Mouse (Mus musculus) stomach, embryonic 15.5 days (tissue): ENCODE results near the gene Tob2. TPM values are rescaled to one million over a fixed set of nuclear protein-coding genes. Genes with fewer than 3 reads are reported as not detected.

ENCODE experiments used
- ATAC-seq: fragments of 200-750 bp; cut with Nextera tagmentation; 2 replicates; pipeline ENCODE4 v1.8.0; 2017; ENCODE audit warnings: low read depth, moderate number of reproducible peaks, moderate TSS enrichment; ENCODE audit not compliant: insufficient read depth, low FRiP score
- H3K27ac ChIP-seq: fragments of 300-500 bp; sonication (generic); 2 replicates; pipeline ENCODE4 v1.5.1; 2015; ENCODE audit warnings: mild to moderate bottlenecking, inconsistent platforms
- H3K27me3 ChIP-seq: fragments of 300-500 bp; sonication (generic); replicated peaks from 2 replicates; pipeline ENCODE4 v1.6.1; 2015; ENCODE audit warnings: inconsistent platforms
- H3K36me3 ChIP-seq: fragments of 300-500 bp; sonication (generic); 2 replicates; pipeline ENCODE4 v1.6.1; 2015; ENCODE audit warnings: inconsistent platforms
- H3K4me1 ChIP-seq: fragments of 300-500 bp; sonication (generic); 2 replicates; pipeline ENCODE4 v1.6.1; 2015; ENCODE audit warnings: inconsistent platforms
- H3K4me2 ChIP-seq: fragments of 300-500 bp; sonication (generic); 2 replicates; pipeline ENCODE4 v1.6.1; 2015; ENCODE audit warnings: mild to moderate bottlenecking, inconsistent platforms
- H3K4me3 ChIP-seq: fragments of 300-500 bp; sonication (generic); replicated peaks from 2 replicates; pipeline ENCODE4 v1.5.1; 2015; ENCODE audit warnings: inconsistent platforms
- H3K9ac ChIP-seq: fragments of 300-500 bp; sonication (generic); 2 replicates; pipeline ENCODE4 v1.6.1; 2015; ENCODE audit warnings: inconsistent platforms
- H3K9me3 ChIP-seq: fragments of 300-500 bp; sonication (generic); 2 replicates; pipeline ENCODE4 v1.6.1; 2016; ENCODE audit warnings: inconsistent platforms
- WGBS: fragments of 180-500 bp; shearing (Covaris S2); methylation state at CpG from one replicate; pipeline ENCODE4 v1.1.7; 2015; 5-methylcytosine and 5-hydroxymethylcytosine counted together
- polyA plus RNA-seq: library from polyadenylated mRNA; unstranded; fragments of >200 nt; fragmentation: Nextera tagmentation; extraction: Ambion mirVana; gene quantifications from 2 replicates; pipeline ENCODE4 v1.2.1, GENCODE M21; 2015

Gene Tob2
- polyA plus RNA-seq, 1 experiment from 2014 or later: 26.6 TPM

DNA sequence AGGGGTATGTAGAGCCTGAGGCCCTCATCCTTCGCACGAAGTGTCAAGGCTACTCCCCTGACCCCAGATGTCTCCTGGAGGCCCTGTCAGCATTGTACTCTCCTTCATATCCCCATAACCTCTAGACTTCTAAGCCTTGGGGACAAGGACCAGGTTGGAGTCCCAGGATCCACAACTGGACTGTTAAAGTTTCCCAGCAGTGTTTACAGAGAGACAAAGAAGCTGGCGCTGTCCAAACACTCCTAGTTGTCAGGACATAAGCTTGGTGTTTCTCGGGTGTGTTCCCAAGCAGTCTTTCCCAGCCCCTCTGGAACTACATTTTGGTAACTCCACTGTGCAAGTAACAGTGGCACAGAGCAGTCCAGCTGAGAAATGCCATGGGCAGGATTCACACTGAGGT is 25.1 kb downstream of the Tob2 start:
- Histone ChIP-seq H3K4me2 (no peak overlapping the region), H3K4me3 (no peak overlapping the region), H3K36me3 (no peaks in the 10 kb centered on the region), H3K27ac (no peak overlapping the region), H3K27me3 (no peaks in the 10 kb centered on the region), H3K9me3 (no peaks in the 10 kb centered on the region), H3K9ac (no peak overlapping the region), H3K4me1 (peaks cover 15% of the 10 kb centered on the region; the same call in 1 of the 2 replicates)
- ATAC-seq: no peak
- 66% methylated on average over 4 of the region's 4 CpGs for WGBS

DNA sequence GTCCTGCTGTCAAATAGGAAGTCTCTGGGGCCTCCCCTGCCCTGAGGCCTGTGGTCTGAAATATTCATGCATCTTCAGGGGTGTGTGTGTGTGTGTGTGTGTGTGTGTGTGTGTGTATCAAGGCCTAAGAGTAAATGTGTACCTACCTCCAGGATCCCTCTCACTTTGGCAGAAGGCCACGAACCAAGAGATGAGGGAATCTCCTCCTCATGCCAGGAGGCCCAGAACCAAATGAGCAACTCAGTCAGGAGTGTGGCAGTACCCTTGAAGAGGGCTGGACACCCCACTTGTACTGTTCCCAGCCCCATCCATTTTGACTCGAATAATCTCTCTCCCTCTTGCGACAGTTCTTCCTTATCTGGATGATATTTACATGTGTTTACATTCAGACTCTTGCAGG is 26.4 kb downstream of the Tob2 start:
- ATAC-seq: no peak
- Histone ChIP-seq H3K36me3 (no peaks in the 10 kb centered on the region), H3K9ac (no peak overlapping the region), H3K4me1 (peaks cover 15% of the 10 kb centered on the region; the same call in 1 of the 2 replicates), H3K4me3 (no peak overlapping the region), H3K4me2 (no peak overlapping the region), H3K9me3 (no peaks in the 10 kb centered on the region), H3K27me3 (no peaks in the 10 kb centered on the region), H3K27ac (no peak overlapping the region)
- WGBS: 65% methylated on average over 3 of the region's 3 CpGs

DNA sequence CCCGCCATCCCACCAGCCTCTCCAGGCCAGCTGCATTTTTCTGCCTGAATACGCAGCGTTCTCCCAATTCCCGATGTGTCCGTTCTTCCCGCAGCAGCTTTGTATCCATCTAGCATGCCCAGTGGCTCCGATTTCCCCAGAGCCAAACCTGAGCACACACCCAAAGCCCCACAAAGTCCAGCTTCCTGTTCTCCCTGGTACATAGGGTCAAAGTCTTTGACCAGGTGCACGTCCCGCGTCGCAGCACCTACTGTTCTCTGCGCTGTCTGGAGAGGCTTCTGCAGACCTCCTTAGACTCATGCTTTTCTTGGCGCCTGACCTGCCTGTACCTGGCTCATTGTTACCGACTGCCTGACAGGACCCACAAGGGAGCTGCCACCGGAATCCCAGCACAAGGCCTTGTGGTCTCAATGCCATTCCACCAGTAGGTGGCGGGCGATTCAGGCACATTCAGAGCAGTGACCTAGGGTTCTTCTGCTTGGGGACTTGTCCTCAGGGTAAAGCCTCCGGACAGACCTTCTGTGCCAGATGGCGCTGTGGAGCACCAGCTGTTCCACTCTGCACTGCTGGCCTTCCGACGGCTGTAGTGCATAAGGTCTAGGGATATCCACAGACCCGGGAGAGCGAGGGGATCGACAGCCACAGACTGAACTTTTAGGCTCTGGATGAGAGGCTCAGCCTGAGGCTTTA is 27.3 kb downstream of the Tob2 start:
- Histone ChIP-seq H3K9me3 (no peaks in the 10 kb centered on the region), H3K4me1 (peaks cover 11% of the 10 kb centered on the region; the same call in 1 of the 2 replicates), H3K4me2 (peak overlapping the region; percentile 27; the same call in 1 of the 2 replicates), H3K36me3 (peaks cover 2% of the 10 kb centered on the region; the same call in 1 of the 2 replicates), H3K27ac (peak overlapping the region; percentile 40; the same call in 1 of the 2 replicates), H3K4me3 (no peak overlapping the region), H3K27me3 (no peaks in the 10 kb centered on the region), H3K9ac (no peak overlapping the region)
- ATAC-seq: peak; percentile 89
- WGBS: 14% methylated on average over 24 of the region's 24 CpGs

DNA sequence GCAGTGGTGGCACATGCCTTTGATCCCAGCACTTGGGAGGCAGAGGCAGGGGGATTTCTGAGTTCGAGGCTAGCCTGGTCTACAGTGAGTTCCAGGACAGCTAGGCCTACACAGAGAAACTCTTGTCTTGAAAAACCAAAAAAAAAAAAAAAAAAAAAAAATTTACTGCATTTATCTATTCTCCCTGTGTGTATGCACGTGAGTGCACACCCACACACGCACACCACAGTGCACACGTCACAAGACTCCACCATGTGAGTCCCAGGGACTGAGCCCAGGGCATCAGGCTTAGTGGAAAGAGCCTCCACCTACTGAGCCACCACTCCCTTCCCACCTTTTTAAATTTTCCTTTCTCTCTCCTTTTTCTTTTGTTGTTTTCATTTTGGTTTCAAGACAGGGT is 28.1 kb downstream of the Tob2 start:
- 92% methylated on average over 4 of the region's 4 CpGs for WGBS

DNA sequence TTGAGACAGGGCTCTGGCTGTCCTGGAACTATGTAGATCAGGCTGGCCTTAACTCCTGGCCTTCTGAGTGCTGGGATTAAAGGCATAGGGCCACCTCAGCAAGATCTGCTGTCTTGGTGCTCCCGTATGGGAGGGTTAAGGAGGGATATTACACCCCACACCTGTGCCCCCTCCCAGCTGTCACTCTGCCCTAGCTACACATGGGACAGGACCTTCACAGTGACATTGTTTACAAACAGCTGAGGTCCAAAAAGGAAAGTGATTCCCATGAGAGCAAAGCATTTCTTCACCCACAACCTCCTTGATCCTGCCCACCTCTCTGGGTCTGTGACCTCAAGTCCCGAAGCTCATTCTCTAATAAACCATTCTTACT is 29.4 kb downstream of the Tob2 start:
- H3K27ac ChIP-seq: no peak overlapping the region
- H3K9ac ChIP-seq: no peak overlapping the region
- no peak for ATAC-seq
- whole genome bisulfite sequencing: 64% methylated on average over 2 of the region's 2 CpGs
- peaks cover 17% of the 10 kb centered on the region for H3K36me3 ChIP-seq
- no peak overlapping the region for H3K4me3 ChIP-seq
- no peaks in the 10 kb centered on the region for H3K9me3 ChIP-seq
- no peak overlapping the region for H3K4me2 ChIP-seq
- H3K4me1 ChIP-seq: 0 out of 2 replicates have a peak, but pooled peaks cover 2% of the 10 kb centered on the region
- no peaks in the 10 kb centered on the region for H3K27me3 ChIP-seq

More for the DNA sequence above, 28.1 kb downstream of the Tob2 start:
- Histone ChIP-seq H3K27me3 (no peaks in the 10 kb centered on the region), H3K9ac (no peak overlapping the region), H3K9me3 (no peaks in the 10 kb centered on the region), H3K4me3 (no peak overlapping the region), H3K27ac (no peak overlapping the region), H3K36me3 (peaks cover 10% of the 10 kb centered on the region), H3K4me1 (peaks cover 4% of the 10 kb centered on the region; the same call in 1 of the 2 replicates), H3K4me2 (no peak overlapping the region)
- no peak for ATAC-seq

DNA sequence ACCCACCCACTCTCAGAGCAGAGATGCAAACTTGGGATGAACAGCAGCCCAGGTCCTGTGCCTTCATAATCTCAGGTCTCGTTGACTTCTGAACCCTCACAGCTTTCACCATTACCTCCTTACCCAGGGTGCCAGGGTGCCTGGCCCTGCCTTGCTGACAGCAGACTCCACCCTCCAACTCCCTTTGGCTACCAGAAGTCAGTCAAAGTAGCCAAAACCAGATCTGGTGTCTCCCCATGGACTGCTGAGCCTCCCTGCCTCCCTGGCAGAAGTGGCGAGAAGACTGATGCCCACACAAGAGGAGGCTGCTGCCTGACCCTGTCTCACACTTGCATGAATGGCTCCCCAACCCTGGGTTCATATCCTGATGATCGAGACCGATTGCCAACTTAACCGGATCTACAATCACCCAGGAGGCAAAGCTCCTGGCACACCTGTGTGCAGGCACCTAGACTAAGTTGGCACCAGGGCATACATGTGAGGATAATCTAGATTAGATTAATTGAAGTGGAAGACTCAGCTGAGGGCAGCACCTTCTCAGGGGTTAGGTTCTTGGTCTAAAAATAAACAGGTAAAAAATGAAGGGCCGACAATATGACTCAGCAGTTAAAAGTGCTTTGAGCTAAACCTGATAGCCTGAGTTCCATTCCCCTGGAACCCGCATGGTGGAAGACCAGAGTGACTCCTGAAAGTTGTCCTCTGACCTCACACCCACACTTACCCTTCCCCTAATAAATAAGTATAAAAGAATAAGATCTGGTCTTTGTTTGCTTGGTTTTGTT is 30.0 kb downstream of the Tob2 start:
- Histone ChIP-seq H3K9ac (no peak overlapping the region), H3K27ac (no peak overlapping the region), H3K36me3 (peaks cover 19% of the 10 kb centered on the region), H3K4me3 (no peak overlapping the region), H3K4me1 (0 out of 2 replicates have a peak, but pooled peaks cover 2% of the 10 kb centered on the region), H3K4me2 (no peak overlapping the region), H3K27me3 (no peaks in the 10 kb centered on the region), H3K9me3 (no peaks in the 10 kb centered on the region)
- ATAC-seq: no peak
- WGBS: 88% methylated on average over 7 of the region's 7 CpGs

DNA sequence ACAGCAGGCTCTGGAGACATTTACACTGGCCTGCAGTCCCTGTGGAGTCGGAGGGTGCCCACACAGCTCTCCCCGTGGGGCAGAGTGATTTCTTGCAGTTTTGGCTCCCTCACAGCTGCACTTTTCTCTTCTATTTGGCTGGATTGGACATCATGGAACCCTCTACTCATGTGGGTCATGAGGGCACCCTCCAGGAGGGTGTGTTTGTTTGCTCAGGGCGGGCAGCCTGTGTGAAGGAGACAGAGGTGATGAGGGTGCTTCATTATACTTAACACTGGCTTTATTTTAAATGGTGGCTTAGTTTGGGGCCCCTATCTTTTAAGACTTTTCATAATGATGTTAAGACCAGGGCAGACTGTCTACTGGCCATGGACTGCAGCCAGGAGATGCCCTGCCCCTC is 33.8 kb downstream of the Tob2 start:
- H3K27ac ChIP-seq: no peak overlapping the region
- H3K9me3 ChIP-seq: no peaks in the 10 kb centered on the region
- H3K36me3 ChIP-seq: peaks cover 40% of the 10 kb centered on the region
- 76% methylated on average over 3 of the region's 3 CpGs for WGBS
- H3K4me1 ChIP-seq: no peaks in the 10 kb centered on the region
- no peak overlapping the region for H3K4me2 ChIP-seq
- no peak for ATAC-seq
- H3K27me3 ChIP-seq: no peaks in the 10 kb centered on the region
- H3K4me3 ChIP-seq: no peak overlapping the region
- no peak overlapping the region for H3K9ac ChIP-seq

DNA sequence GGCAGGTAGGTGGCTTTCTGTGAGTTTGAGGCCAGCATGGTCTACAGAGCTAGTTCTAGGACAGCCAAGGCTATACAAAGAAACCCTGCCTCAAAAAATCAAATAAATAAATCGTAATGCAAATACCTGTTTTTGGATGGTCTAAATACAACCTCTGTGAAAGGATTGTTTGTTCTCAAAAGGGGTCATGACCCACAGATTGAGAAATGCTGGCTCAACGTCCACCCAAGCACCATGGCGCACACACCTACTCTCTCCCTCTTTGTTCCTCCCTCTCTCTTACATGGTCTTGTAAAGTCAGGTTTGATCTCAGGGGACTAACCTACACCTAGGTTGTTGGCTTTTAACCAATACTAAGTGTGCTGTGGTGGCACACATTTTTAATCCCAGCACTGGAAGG is 36.0 kb downstream of the Tob2 start:
- ATAC-seq: no peak
- Histone ChIP-seq H3K4me1 (no peaks in the 10 kb centered on the region), H3K36me3 (peaks cover 40% of the 10 kb centered on the region), H3K9me3 (no peaks in the 10 kb centered on the region), H3K4me3 (no peak overlapping the region), H3K27me3 (no peaks in the 10 kb centered on the region), H3K27ac (no peak overlapping the region), H3K9ac (no peak overlapping the region), H3K4me2 (no peak overlapping the region)
- WGBS: 80% methylated on average over 3 of the region's 3 CpGs

DNA sequence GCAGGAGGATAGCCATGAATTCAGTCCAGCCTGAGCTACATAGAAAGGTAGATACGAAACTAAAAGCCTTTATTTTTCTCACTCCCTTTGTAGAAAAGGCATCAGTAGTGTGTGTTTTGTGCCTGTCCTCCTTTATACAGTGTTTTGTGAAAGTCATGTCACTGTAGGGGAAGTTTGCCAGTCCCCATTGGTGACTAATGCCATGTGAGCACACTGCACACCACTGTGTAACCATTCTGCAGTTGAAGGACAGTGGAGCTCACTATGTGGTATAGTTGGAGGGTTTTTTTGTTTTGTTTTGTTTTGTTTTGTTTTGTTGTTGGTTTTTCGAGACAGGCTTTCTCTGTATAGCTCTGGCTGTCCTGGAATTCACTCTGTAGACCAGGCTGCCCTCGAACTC is 40.2 kb downstream of the Tob2 start:
- Histone ChIP-seq H3K4me2 (no peak overlapping the region), H3K27ac (no peak overlapping the region), H3K36me3 (peaks cover 24% of the 10 kb centered on the region), H3K9ac (no peak overlapping the region), H3K9me3 (no peaks in the 10 kb centered on the region), H3K4me3 (no peak overlapping the region), H3K27me3 (no peaks in the 10 kb centered on the region), H3K4me1 (0 out of 2 replicates have a peak, but pooled peaks cover 3% of the 10 kb centered on the region)
- WGBS: 95% methylated on average over 3 of the region's 3 CpGs
- no peak for ATAC-seq

DNA sequence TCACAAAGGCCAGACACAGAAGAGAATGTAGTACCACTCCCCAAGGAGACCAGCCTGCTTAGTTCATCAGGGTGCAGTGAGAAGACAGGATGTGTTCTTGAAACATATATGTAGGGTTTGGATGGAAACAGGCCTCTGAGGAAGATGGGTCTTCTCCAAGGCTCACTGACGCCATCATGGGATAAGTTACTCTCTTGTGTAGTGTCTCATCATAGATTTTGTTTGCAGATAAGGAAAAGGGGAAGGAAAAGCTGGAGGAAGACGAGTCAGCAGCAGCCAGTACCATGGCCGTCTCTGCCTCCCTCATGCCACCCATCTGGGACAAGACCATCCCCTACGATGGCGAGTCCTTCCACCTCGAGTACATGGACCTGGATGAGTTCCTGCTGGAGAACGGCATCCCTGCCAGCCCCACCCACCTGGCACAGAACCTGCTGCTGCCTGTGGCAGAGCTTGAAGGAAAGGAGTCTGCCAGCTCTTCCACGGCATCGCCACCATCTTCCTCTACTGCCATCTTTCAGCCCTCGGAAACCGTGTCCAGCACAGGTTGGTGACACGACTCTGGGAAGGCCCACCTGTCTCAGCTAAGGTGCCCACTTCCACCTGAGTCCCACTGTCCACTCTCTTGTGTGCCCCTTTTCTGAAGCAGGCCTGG is 43.8 kb downstream of the Tob2 start:
- Histone ChIP-seq H3K36me3 (0 out of 2 replicates have a peak, but pooled peaks cover 6% of the 10 kb centered on the region), H3K4me3 (no peak overlapping the region), H3K4me1 (peaks cover 11% of the 10 kb centered on the region; the same call in 1 of the 2 replicates), H3K4me2 (no peak overlapping the region), H3K9ac (no peak overlapping the region), H3K9me3 (no peaks in the 10 kb centered on the region), H3K27ac (no peak overlapping the region), H3K27me3 (no peaks in the 10 kb centered on the region)
- ATAC-seq: no peak
- 83% methylated on average over 12 of the region's 12 CpGs for WGBS

DNA sequence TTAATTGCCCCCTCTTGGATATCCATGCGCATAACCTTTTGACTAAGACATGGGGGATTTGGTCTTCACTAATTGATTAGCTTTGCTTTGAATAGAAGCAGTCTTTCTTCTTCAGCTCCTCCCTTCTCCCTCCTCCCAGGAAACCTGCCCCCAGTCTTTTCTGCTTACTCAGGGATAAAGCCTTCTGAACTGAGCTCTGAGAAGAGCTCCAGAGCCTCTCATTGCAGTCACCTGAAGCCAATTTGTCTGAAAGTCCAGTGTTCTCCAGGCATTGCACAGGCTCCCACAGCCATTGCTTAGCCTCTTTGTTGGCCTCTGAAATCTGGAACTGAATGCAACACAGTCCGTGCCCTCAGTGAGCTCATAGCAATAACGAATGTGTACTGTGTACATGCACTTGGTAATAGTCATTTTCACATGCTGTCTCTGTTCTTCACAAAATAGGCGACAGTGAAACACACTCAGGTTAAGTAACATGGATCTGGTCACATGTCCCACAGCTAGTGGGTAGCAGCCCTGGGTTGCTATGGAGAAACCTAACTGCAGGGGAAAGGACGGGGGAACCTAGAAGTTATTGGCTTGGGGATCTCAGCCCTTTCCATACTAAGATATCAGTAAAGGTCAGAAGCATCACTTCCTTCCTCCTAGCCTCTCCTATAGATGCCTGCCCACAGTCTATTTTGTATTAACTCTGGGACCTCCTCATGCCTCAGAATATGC is 44.5 kb downstream of the Tob2 start:
- no peak overlapping the region for H3K4me2 ChIP-seq
- H3K4me1 ChIP-seq: peaks cover 13% of the 10 kb centered on the region
- H3K9ac ChIP-seq: no peak overlapping the region
- H3K27me3 ChIP-seq: no peaks in the 10 kb centered on the region
- 0 out of 2 replicates have a peak, but pooled peaks cover 6% of the 10 kb centered on the region for H3K36me3 ChIP-seq
- H3K27ac ChIP-seq: no peak overlapping the region
- H3K4me3 ChIP-seq: no peak overlapping the region
- WGBS: 75% methylated on average over 5 of the region's 5 CpGs
- no peaks in the 10 kb centered on the region for H3K9me3 ChIP-seq
- ATAC-seq: no peak
